Mouse (Mus musculus): ENCODE data around the gene Nucks1. TPM values are rescaled to one million over a fixed set of nuclear protein-coding genes. Genes with fewer than 3 reads are reported as not detected.
A peak's percentile ranks its signal among the peaks of the same experiment; 100 is the strongest.

The Nucks1 gene
- polyA plus RNA-seq, 1 experiment from 2014 or later: 45.1 TPM

- Histone ChIP-seq H3K4me1 (ENCODE audit: control insufficient read depth, insufficient read depth, low read length) (no peaks in the 10 kb centered on the region), H3K27me3 (replicated peaks; ENCODE audit: control insufficient read depth, insufficient read depth, low read length) (peaks cover 1% of the 10 kb centered on the region; the same call in 1 of the 2 replicates), H3K4me3 (ENCODE audit: low read depth, low read length) (no peak overlapping the region), H3K4me2 (ENCODE audit: low read depth, low read length) (no peak overlapping the region), H3K36me3 (ENCODE audit: control insufficient read depth, insufficient read depth, low read length) (no peaks in the 10 kb centered on the region), H3K9ac (ENCODE audit: low read depth, low read length) (no peak overlapping the region), H3K27ac (replicated peaks; ENCODE audit: low read depth, low read length) (no peak overlapping the region), H3K9me3 (ENCODE audit: control insufficient read depth, low read length) (no peaks in the 10 kb centered on the region)
- WGBS: 72% methylated on average over 12 of the region's 12 CpGs
- DNase-seq (ENCODE audit: low spot score) (no peak), ATAC-seq (ENCODE audit: low read depth) (no peak)
Measured at GRCm38 (mm10) chr1:131954242-131954865, 44.0 kb downstream of the Nucks1 start.

GRCm38 (mm10) chr1:131955131-131955757 is 44.9 kb downstream of the Nucks1 start:
- H3K27me3 ChIP-seq (replicated peaks; ENCODE audit: control insufficient read depth, insufficient read depth, low read length): peaks cover 6% of the 10 kb centered on the region; the same call in 1 of the 2 replicates
- no peak overlapping the region for H3K4me3 ChIP-seq (ENCODE audit: low read depth, low read length)
- 48% methylated on average over 3 of the region's 3 CpGs for WGBS
- H3K36me3 ChIP-seq (ENCODE audit: control insufficient read depth, insufficient read depth, low read length): no peaks in the 10 kb centered on the region
- DNase-seq (ENCODE audit: low spot score): no peak
- ATAC-seq (ENCODE audit: low read depth): no peak
- no peaks in the 10 kb centered on the region for H3K4me1 ChIP-seq (ENCODE audit: control insufficient read depth, insufficient read depth, low read length)
- no peak overlapping the region for H3K4me2 ChIP-seq (ENCODE audit: low read depth, low read length)
- H3K9me3 ChIP-seq (ENCODE audit: control insufficient read depth, low read length): no peaks in the 10 kb centered on the region
- no peak overlapping the region for H3K9ac ChIP-seq (ENCODE audit: low read depth, low read length)
- H3K27ac ChIP-seq (replicated peaks; ENCODE audit: low read depth, low read length): no peak overlapping the region

- ATAC-seq (ENCODE audit: low read depth) (no peak), DNase-seq (ENCODE audit: low spot score) (no peak)
- no peak overlapping the region for H3K9ac ChIP-seq (ENCODE audit: low read depth, low read length)
- no peaks in the 10 kb centered on the region for H3K36me3 ChIP-seq (ENCODE audit: control insufficient read depth, insufficient read depth, low read length)
- H3K4me3 ChIP-seq (ENCODE audit: low read depth, low read length): no peak overlapping the region
- 76% methylated on average over 5 of the region's 5 CpGs for WGBS
- no peaks in the 10 kb centered on the region for H3K9me3 ChIP-seq (ENCODE audit: control insufficient read depth, low read length)
- H3K4me1 ChIP-seq (ENCODE audit: control insufficient read depth, insufficient read depth, low read length): no peaks in the 10 kb centered on the region
- no peak overlapping the region for H3K27ac ChIP-seq (replicated peaks; ENCODE audit: low read depth, low read length)
- peaks cover 17% of the 10 kb centered on the region for H3K27me3 ChIP-seq (replicated peaks; ENCODE audit: control insufficient read depth, insufficient read depth, low read length)
- no peak overlapping the region for H3K4me2 ChIP-seq (ENCODE audit: low read depth, low read length)
Measured at GRCm38 (mm10) chr1:131957416-131957815, 47.1 kb downstream of the Nucks1 start.

- 55% methylated on average over 2 of the region's 2 CpGs for WGBS
- DNase-seq (ENCODE audit: low spot score): no peak
- no peak for ATAC-seq (ENCODE audit: low read depth)
- Histone ChIP-seq H3K4me3 (ENCODE audit: low read depth, low read length) (no peak overlapping the region), H3K9ac (ENCODE audit: low read depth, low read length) (no peak overlapping the region), H3K4me1 (ENCODE audit: control insufficient read depth, insufficient read depth, low read length) (peaks cover 10% of the 10 kb centered on the region; the same call in 1 of the 2 replicates), H3K9me3 (ENCODE audit: control insufficient read depth, low read length) (no peaks in the 10 kb centered on the region), H3K27ac (replicated peaks; ENCODE audit: low read depth, low read length) (no peak overlapping the region), H3K4me2 (ENCODE audit: low read depth, low read length) (no peak overlapping the region), H3K36me3 (ENCODE audit: control insufficient read depth, insufficient read depth, low read length) (no peaks in the 10 kb centered on the region), H3K27me3 (replicated peaks; ENCODE audit: control insufficient read depth, insufficient read depth, low read length) (peaks cover 44% of the 10 kb centered on the region)
Measured at GRCm38 (mm10) chr1:131961004-131961403, 50.7 kb downstream of the Nucks1 start.

- no peaks in the 10 kb centered on the region for H3K9me3 ChIP-seq (ENCODE audit: control insufficient read depth, low read length)
- H3K4me2 ChIP-seq (ENCODE audit: low read depth, low read length): peak within 1 kb of the TSS; percentile 99
- peaks cover 44% of the 10 kb centered on the region for H3K27me3 ChIP-seq (replicated peaks; ENCODE audit: control insufficient read depth, insufficient read depth, low read length)
- H3K9ac ChIP-seq (ENCODE audit: low read depth, low read length): peak within 1 kb of the TSS; percentile 71
- no peak within 1 kb of the TSS for H3K27ac ChIP-seq (replicated peaks; ENCODE audit: low read depth, low read length)
- ATAC-seq (ENCODE audit: low read depth) (peak; percentile 58), DNase-seq (ENCODE audit: low spot score) (peak; percentile 56)
- peak within 1 kb of the TSS; percentile 80 for H3K4me3 ChIP-seq (ENCODE audit: low read depth, low read length)
- peaks cover 10% of the 10 kb centered on the region; the same call in 1 of the 2 replicates for H3K4me1 ChIP-seq (ENCODE audit: control insufficient read depth, insufficient read depth, low read length)
- no peaks in the 10 kb centered on the region for H3K36me3 ChIP-seq (ENCODE audit: control insufficient read depth, insufficient read depth, low read length)
- WGBS: 0% methylated on average over 21 of the region's 35 CpGs
Measured at GRCm38 (mm10) chr1:131962606-131963084, 52.3 kb downstream of the Nucks1 start, which contains the start of gene Slc45a3. TSS of gene Slc45a3 (plus strand) at chr1:131962967.

- Histone ChIP-seq H3K9ac (ENCODE audit: low read depth, low read length) (peak overlapping the region; percentile 71), H3K27me3 (replicated peaks; ENCODE audit: control insufficient read depth, insufficient read depth, low read length) (peaks cover 44% of the 10 kb centered on the region), H3K9me3 (ENCODE audit: control insufficient read depth, low read length) (no peaks in the 10 kb centered on the region), H3K4me2 (ENCODE audit: low read depth, low read length) (peak overlapping the region; percentile 99), H3K36me3 (ENCODE audit: control insufficient read depth, insufficient read depth, low read length) (no peaks in the 10 kb centered on the region), H3K4me3 (ENCODE audit: low read depth, low read length) (peak overlapping the region; percentile 80), H3K4me1 (ENCODE audit: control insufficient read depth, insufficient read depth, low read length) (peaks cover 10% of the 10 kb centered on the region; the same call in 1 of the 2 replicates), H3K27ac (replicated peaks; ENCODE audit: low read depth, low read length) (no peak overlapping the region)
- DNase-seq (ENCODE audit: low spot score): peak; percentile 38
- 1% methylated on average over 32 of the region's 76 CpGs for WGBS
- ATAC-seq (ENCODE audit: low read depth): peak; percentile 70
Measured at GRCm38 (mm10) chr1:131963085-131963951, 53.0 kb downstream of the Nucks1 start.

- H3K9ac ChIP-seq (ENCODE audit: low read depth, low read length): peak overlapping the region; percentile 71; the same call in 1 of the 2 replicates
Measured at GRCm38 (mm10) chr1:131964100-131964499, 53.8 kb downstream of the Nucks1 start.

GRCm38 (mm10) chr1:131964580-131964979 is 54.2 kb downstream of the Nucks1 start:
- Histone ChIP-seq H3K4me1 (ENCODE audit: control insufficient read depth, insufficient read depth, low read length) (peaks cover 10% of the 10 kb centered on the region; the same call in 1 of the 2 replicates), H3K4me2 (ENCODE audit: low read depth, low read length) (no peak overlapping the region), H3K4me3 (ENCODE audit: low read depth, low read length) (no peak overlapping the region), H3K9me3 (ENCODE audit: control insufficient read depth, low read length) (no peaks in the 10 kb centered on the region), H3K27me3 (replicated peaks; ENCODE audit: control insufficient read depth, insufficient read depth, low read length) (peaks cover 47% of the 10 kb centered on the region), H3K9ac (ENCODE audit: low read depth, low read length) (no peak overlapping the region), H3K36me3 (ENCODE audit: control insufficient read depth, insufficient read depth, low read length) (no peaks in the 10 kb centered on the region), H3K27ac (replicated peaks; ENCODE audit: low read depth, low read length) (no peak overlapping the region)
- ATAC-seq (ENCODE audit: low read depth) (no peak), DNase-seq (ENCODE audit: low spot score) (no peak)
- 77% methylated on average over 7 of the region's 7 CpGs for WGBS

More at GRCm38 (mm10) chr1:131964100-131964499, 53.8 kb downstream of the Nucks1 start:
- Histone ChIP-seq H3K4me3 (ENCODE audit: low read depth, low read length) (peak overlapping the region; percentile 80), H3K27me3 (replicated peaks; ENCODE audit: control insufficient read depth, insufficient read depth, low read length) (peaks cover 50% of the 10 kb centered on the region), H3K4me2 (ENCODE audit: low read depth, low read length) (peak overlapping the region; percentile 99), H3K36me3 (ENCODE audit: control insufficient read depth, insufficient read depth, low read length) (no peaks in the 10 kb centered on the region), H3K27ac (replicated peaks; ENCODE audit: low read depth, low read length) (no peak overlapping the region), H3K9me3 (ENCODE audit: control insufficient read depth, low read length) (no peaks in the 10 kb centered on the region), H3K4me1 (ENCODE audit: control insufficient read depth, insufficient read depth, low read length) (peaks cover 10% of the 10 kb centered on the region; the same call in 1 of the 2 replicates)
- DNase-seq (ENCODE audit: low spot score) (no peak), ATAC-seq (ENCODE audit: low read depth) (no peak)
- WGBS: 39% methylated on average over 5 of the region's 5 CpGs
